Mouse (Mus musculus) intestine, embryonic 14.5 days (tissue): Measurements from ENCODE around the gene Cops3. TPM values are rescaled to one million over a fixed set of nuclear protein-coding genes. Genes with fewer than 3 reads are reported as not detected.

Experiments used
- ATAC-seq: fragments of 200-750 bp; cut with Nextera tagmentation; replicated peaks from 2 replicates; pipeline ENCODE4 v1.8.0; 2017; ENCODE audit warnings: low read depth, moderate number of reproducible peaks, moderate TSS enrichment, moderate library complexity; ENCODE audit not compliant: low FRiP score, low TSS enrichment
- DNase-seq: peaks from one replicate; pipeline ENCODE4 v3.0.0-alpha.2; 2018; ENCODE audit warnings: low spot score
- H3K27ac ChIP-seq: fragments of 300-500 bp; sonication (generic); 2 replicates; pipeline ENCODE4 v1.5.1; 2014; ENCODE audit warnings: low read depth, mild to moderate bottlenecking, control low read depth
- H3K27me3 ChIP-seq: fragments of 300-500 bp; sonication (generic); replicated peaks from 2 replicates; pipeline ENCODE4 v1.6.1; 2014; ENCODE audit warnings: low read length, control low read depth; ENCODE audit not compliant: control insufficient read depth, insufficient read depth
- H3K36me3 ChIP-seq: fragments of 300-500 bp; sonication (generic); 2 replicates; pipeline ENCODE4 v1.6.1; 2014; ENCODE audit warnings: low read length, control low read depth; ENCODE audit not compliant: control insufficient read depth, insufficient read depth
- H3K4me1 ChIP-seq: fragments of 300-500 bp; sonication (generic); replicated peaks from 2 replicates; pipeline ENCODE4 v1.6.1; 2014; ENCODE audit warnings: low read length, control low read depth, mixed read lengths; ENCODE audit not compliant: control insufficient read depth, insufficient read depth
- H3K4me2 ChIP-seq: fragments of 300-500 bp; sonication (generic); 2 replicates; pipeline ENCODE4 v1.6.1; 2014; ENCODE audit warnings: low read length
- H3K4me3 ChIP-seq: fragments of 300-500 bp; sonication (generic); 2 replicates; pipeline ENCODE4 v1.5.1; 2014; ENCODE audit warnings: low read depth, low read length, control low read depth, mixed read lengths
- H3K9ac ChIP-seq: fragments of 300-500 bp; sonication (generic); 2 replicates; pipeline ENCODE4 v1.6.1; 2014; ENCODE audit warnings: mild to moderate bottlenecking, low read length
- H3K9me3 ChIP-seq: fragments of 300-500 bp; sonication (generic); 2 replicates; pipeline ENCODE4 v1.6.1; 2016; ENCODE audit warnings: low read length, control low read depth; ENCODE audit not compliant: control insufficient read depth
- WGBS: fragments of 180-500 bp; shearing (Covaris S2); extraction: QIAGEN DNeasy Blood & Tissue Kit; methylation state at CpG from one replicate; pipeline ENCODE4 v1.1.7; 2014; 5-methylcytosine and 5-hydroxymethylcytosine counted together
- polyA plus RNA-seq: library from polyadenylated mRNA; unstranded; fragments of >200 nt; fragmentation: Nextera tagmentation; extraction: Ambion mirVana; gene quantifications from 2 replicates; pipeline ENCODE4 v1.2.1, GENCODE M21; 2014

The Cops3 gene
- polyA plus RNA-seq, 1 experiment from 2014 or later: 206 TPM

DNA sequence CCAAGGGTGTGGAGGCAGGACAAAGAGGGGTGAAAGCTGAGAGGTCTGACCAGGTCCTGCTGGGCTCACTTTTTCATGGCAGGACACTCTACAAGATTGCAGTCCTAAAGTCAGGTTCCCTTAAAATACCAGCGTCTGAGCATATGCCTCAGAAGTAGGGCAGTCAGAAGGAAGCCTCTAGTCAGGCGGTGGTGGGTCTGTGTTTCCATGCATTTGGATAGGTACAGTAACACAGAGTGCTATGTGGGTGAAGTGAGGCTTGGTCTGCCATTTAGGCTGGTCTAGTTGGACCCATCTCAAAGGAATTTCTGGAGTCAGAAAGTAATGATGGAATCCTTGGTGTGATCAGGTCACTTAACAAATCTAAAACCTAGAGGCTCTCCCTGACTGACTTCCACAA is 70.3 kb downstream of the Cops3 start:
- Histone ChIP-seq H3K27me3 (no peaks in the 10 kb centered on the region), H3K4me3 (no peak overlapping the region), H3K9ac (no peak overlapping the region), H3K4me1 (no peaks in the 10 kb centered on the region), H3K9me3 (no peaks in the 10 kb centered on the region), H3K4me2 (no peak overlapping the region), H3K36me3 (peaks cover 97% of the 10 kb centered on the region), H3K27ac (no peak overlapping the region)
- DNase-seq (no peak), ATAC-seq (no peak)
- WGBS: 100% methylated on average over 2 of the region's 2 CpGs

Other genes with a start within 250 kb of the Cops3 start
- gene Olfr223, start 246.5 kb downstream of the Cops3 start, polyA plus RNA-seq: not detected in 2 replicates
- 56.2 and 57.2 TPM in 2 replicates for gene Mprip, start 178.5 kb downstream of the Cops3 start, polyA plus RNA-seq
- gene Pld6, start 52.2 kb downstream of the Cops3 start, polyA plus RNA-seq: 1.5 and 1.7 TPM in 2 replicates
- gene Flcn, start 29.8 kb downstream of the Cops3 start, polyA plus RNA-seq: 30.1 and 31.4 TPM in 2 replicates
- gene Nt5m, start 391 bp downstream of the Cops3 start, polyA plus RNA-seq: 33.8 and 35.5 TPM in 2 replicates
- gene Med9, start 108.4 kb upstream of the Cops3 start, polyA plus RNA-seq: 41.0 and 41.5 TPM in 2 replicates
- 1.4 and 2.0 TPM in 2 replicates for gene Rasd1, start 125.1 kb upstream of the Cops3 start, polyA plus RNA-seq
- 9.1 and 12.5 TPM in 2 replicates for gene Pemt, start 206.7 kb upstream of the Cops3 start, polyA plus RNA-seq